9 mouse cellular contexts compared by ENCODE assay signal in the genomic region with DNA sequence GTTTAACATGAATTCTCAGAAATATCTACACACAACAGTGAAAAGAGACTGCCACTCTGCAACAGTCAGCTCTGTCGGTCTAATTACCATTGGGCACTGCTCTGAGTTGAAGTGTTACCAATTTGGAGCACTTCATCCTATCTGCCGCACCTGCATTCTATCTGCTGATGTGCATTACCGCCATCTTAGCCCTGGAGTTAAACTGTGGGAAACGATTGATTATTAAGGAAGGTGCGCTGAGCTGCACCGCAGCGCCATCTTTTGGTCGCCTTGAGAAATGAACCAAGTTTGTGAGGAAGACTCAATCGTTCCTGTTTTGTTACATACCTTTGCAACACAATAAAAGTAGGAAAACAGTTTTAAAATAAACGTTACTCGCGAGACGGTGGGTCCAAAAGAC.
DNase-seq lines count a peak whose midpoint lies in the region; ATAC-seq and TF ChIP-seq lines count a peak whose summit lies in the region.
"Had no signal": no experiment of that assay in that cellular context is flagged by ENCODE, and none has a peak within 500 bp of the region (broad histone marks: within the 10 kb centered on the region; RNA-seq: fewer than 3 reads in every experiment).

No protein-coding gene starts in this region.

- H3K4me1 ChIP-seq in heart, adult 2 months (ENCODE audit: control insufficient read depth, insufficient read depth, low read length) = no peaks in the 10 kb centered on the region
- H3K4me1 ChIP-seq in MEL (ENCODE audit: control insufficient read depth in 1 of 2, insufficient read depth in 2 of 2, low read length in 2 of 2) = no peaks in the 10 kb centered on the region
- H3K4me1 ChIP-seq in embryonic facial prominence, embryonic 10.5 days = no peaks in the 10 kb centered on the region
- H3K4me1 ChIP-seq in hindbrain, embryonic 15.5 days (replicated peaks) = no peaks in the 10 kb centered on the region
- H3K4me1 ChIP-seq in liver, postnatal 0 days (ENCODE audit: insufficient read depth) = no peaks in the 10 kb centered on the region
- H3K4me1 ChIP-seq in small intestine, adult 2 months (ENCODE audit: control insufficient read depth, insufficient read depth, insufficient read length, low read length) = no peaks in the 10 kb centered on the region
- H3K4me1 ChIP-seq: limb, embryonic 13.5 days had no signal

- H3K79me2 ChIP-seq in heart, adult 2 months (replicated peaks; ENCODE audit: control insufficient read depth, insufficient read depth, low read length) = no peaks in the 10 kb centered on the region
- H3K79me2 ChIP-seq in MEL (ENCODE audit: control insufficient read depth, insufficient read depth, low read length, poor library complexity) = no peaks in the 10 kb centered on the region

- H3K4me2 ChIP-seq in hindbrain, embryonic 15.5 days = 0 out of 2 replicates have a peak overlapping the region, but pooled peaks have one; percentile 36
- H3K4me2 ChIP-seq in liver, postnatal 0 days (ENCODE audit: low read depth, low read length) = no peak overlapping the region
- H3K4me2 ChIP-seq: limb, embryonic 13.5 days had no signal

- TF ChIP-seq EP300 in heart, adult 2 months (IDR thresholded peaks at IDR 0.05; ENCODE audit: insufficient read depth, low read depth, low read length) = no peak
- TF ChIP-seq EP300 in MEL (IDR thresholded peaks at IDR 0.05; ENCODE audit: low read depth in 1 of 2, low read length in 2 of 2) = no peak
- TF ChIP-seq EP300 in liver, postnatal 0 days (IDR thresholded peaks at IDR 0.05; ENCODE audit: low read depth) = no peak

- TF ChIP-seq RAD21 in MEL (IDR thresholded peaks at IDR 0.05; ENCODE audit: low read depth, low read length) = peak; percentile 49

- no peak overlapping the region for H3K27ac ChIP-seq in heart, adult 2 months
- H3K27ac ChIP-seq in MEL (ENCODE audit: control insufficient read depth, low read depth, low read length) = no peak overlapping the region
- H3K27ac ChIP-seq in embryonic facial prominence, embryonic 10.5 days (replicated peaks) = no peak overlapping the region
- no peak overlapping the region for H3K27ac ChIP-seq in hindbrain, embryonic 15.5 days (replicated peaks)
- no peak overlapping the region for H3K27ac ChIP-seq in liver, postnatal 0 days (ENCODE audit: low read depth)
- H3K27ac ChIP-seq in small intestine, adult 2 months (ENCODE audit: insufficient read depth, low read depth, low read length) = no peak overlapping the region
- H3K27ac ChIP-seq: limb, embryonic 13.5 days had no signal

- TF ChIP-seq POLR2A in heart, adult 2 months (IDR thresholded peaks at IDR 0.05; ENCODE audit: insufficient read depth, low read depth, low read length) = no peak
- no peak for TF ChIP-seq POLR2A in MEL (IDR thresholded peaks at IDR 0.05; ENCODE audit: control insufficient read depth in 1 of 2, insufficient read depth in 1 of 2, low read depth in 1 of 2, low read length in 2 of 2, poor library complexity in 1 of 2)
- no peak for TF ChIP-seq POLR2A in small intestine, adult 2 months (IDR thresholded peaks at IDR 0.05; ENCODE audit: low read depth, low read length)

- WGBS in heart, adult 2 months = 5% methylated on average over 13 of the region's 13 CpGs
- WGBS in embryonic facial prominence, embryonic 10.5 days = 5% methylated on average over 13 of the region's 13 CpGs
- 5% methylated on average over 13 of the region's 13 CpGs for WGBS in hindbrain, embryonic 15.5 days
- 6% methylated on average over 13 of the region's 13 CpGs for WGBS in liver, postnatal 0 days (ENCODE audit: insufficient replicate concordance)
- WGBS in small intestine, adult 2 months = 8% methylated on average over 13 of the region's 13 CpGs

- peak; percentile 58 for TF ChIP-seq CTCF in heart, adult 2 months (IDR thresholded peaks at IDR 0.05)
- TF ChIP-seq CTCF in MEL (IDR thresholded peaks at IDR 0.05 in 2 of 3, conservative IDR thresholded peaks at IDR 0.05 in 1 of 3; ENCODE audit: control insufficient read depth in 1 of 3, insufficient read depth in 1 of 3, low read depth in 2 of 3, low read length in 3 of 3, poor library complexity in 1 of 3, severe bottlenecking in 1 of 3) = peak; percentile 25 to 67 (median 47); a peak in 5 of 6 replicates
- TF ChIP-seq CTCF in liver, postnatal 0 days (IDR thresholded peaks at IDR 0.05; ENCODE audit: low read depth) = peak; percentile 48
- peak; percentile 55; the same call in 1 of the 2 replicates for TF ChIP-seq CTCF in small intestine, adult 2 months (IDR thresholded peaks at IDR 0.05; ENCODE audit: extremely low read depth, insufficient read length, insufficient replicate concordance, low read depth, low read length)

- H3K9ac ChIP-seq in heart, adult 2 months (ENCODE audit: low read depth, low read length) = no peak overlapping the region
- H3K9ac ChIP-seq in MEL (ENCODE audit: control insufficient read depth, low read depth, low read length, poor library complexity, severe bottlenecking) = no peak overlapping the region
- no peak overlapping the region for H3K9ac ChIP-seq in hindbrain, embryonic 15.5 days
- no peak overlapping the region for H3K9ac ChIP-seq in liver, postnatal 0 days (replicated peaks)
- H3K9ac ChIP-seq: limb, embryonic 13.5 days had no signal

- H3K36me3 ChIP-seq in heart, adult 2 months (ENCODE audit: control insufficient read depth, insufficient read depth, low read length) = no peaks in the 10 kb centered on the region
- H3K36me3 ChIP-seq in MEL (ENCODE audit: control insufficient read depth in 1 of 2, insufficient read depth in 2 of 2, low read length in 2 of 2) = no peaks in the 10 kb centered on the region
- no peaks in the 10 kb centered on the region for H3K36me3 ChIP-seq in embryonic facial prominence, embryonic 10.5 days (replicated peaks)
- H3K36me3 ChIP-seq in hindbrain, embryonic 15.5 days = no peaks in the 10 kb centered on the region
- no peaks in the 10 kb centered on the region for H3K36me3 ChIP-seq in liver, postnatal 0 days (replicated peaks; ENCODE audit: insufficient read depth, low read length)
- H3K36me3 ChIP-seq in small intestine, adult 2 months (ENCODE audit: control insufficient read depth, insufficient read depth, low read length) = no peaks in the 10 kb centered on the region
- H3K36me3 ChIP-seq: limb, embryonic 13.5 days had no signal

- H3K9me3 ChIP-seq in MEL (replicated peaks; ENCODE audit: insufficient read depth, low read length) = no peaks in the 10 kb centered on the region
- H3K9me3 ChIP-seq in embryonic facial prominence, embryonic 10.5 days = no peaks in the 10 kb centered on the region
- H3K9me3 ChIP-seq in hindbrain, embryonic 15.5 days = no peaks in the 10 kb centered on the region
- no peaks in the 10 kb centered on the region for H3K9me3 ChIP-seq in liver, postnatal 0 days (ENCODE audit: low read length)
- H3K9me3 ChIP-seq: limb, embryonic 13.5 days had no signal

- no peak for DNase-seq in heart, adult 2 months
- DNase-seq in heart, adult 9 months (ENCODE audit: low spot score in 2 of 2) = no peak
- DNase-seq in MEL (ENCODE audit: low read depth, low spot score) = peak; percentile 38
- peak; percentile 73 for DNase-seq in embryonic facial prominence, embryonic 10.5 days (ENCODE audit: low spot score)
- peak; percentile 30 for DNase-seq in liver, postnatal 0 days
- DNase-seq in gastrocnemius, adult 8-10 months (ENCODE audit: low spot score in 2 of 2) = no peak

- no peaks in the 10 kb centered on the region for H3K27me3 ChIP-seq in heart, adult 2 months (ENCODE audit: control insufficient read depth, insufficient read depth, low read length)
- H3K27me3 ChIP-seq in MEL (ENCODE audit: control insufficient read depth in 1 of 2, insufficient read depth in 2 of 2, low read length in 2 of 2) = no peaks in the 10 kb centered on the region
- H3K27me3 ChIP-seq in embryonic facial prominence, embryonic 10.5 days (replicated peaks; ENCODE audit: low read depth, poor library complexity, severe bottlenecking) = no peaks in the 10 kb centered on the region
- no peaks in the 10 kb centered on the region for H3K27me3 ChIP-seq in hindbrain, embryonic 15.5 days
- H3K27me3 ChIP-seq in liver, postnatal 0 days (ENCODE audit: insufficient read depth, low read length) = no peaks in the 10 kb centered on the region
- no peaks in the 10 kb centered on the region for H3K27me3 ChIP-seq in small intestine, adult 2 months (ENCODE audit: control insufficient read depth, insufficient read depth, low read length)
- H3K27me3 ChIP-seq: limb, embryonic 13.5 days had no signal

- peak; percentile 61; the same call in 1 of the 2 replicates for ATAC-seq in hindbrain, embryonic 15.5 days (ENCODE audit: low FRiP score, low read depth)
- no peak for ATAC-seq in liver, postnatal 0 days

- intact Hi-C loops in heart, adult 2 months (cut with DNase I) = no loop called here

- H3K4me3 ChIP-seq in heart, adult 2 months = no peak overlapping the region
- no peak overlapping the region for H3K4me3 ChIP-seq in MEL (ENCODE audit: control insufficient read depth in 1 of 2, insufficient read depth in 1 of 2, low read depth in 2 of 2, low read length in 2 of 2)
- no peak overlapping the region for H3K4me3 ChIP-seq in embryonic facial prominence, embryonic 10.5 days
- no peak overlapping the region for H3K4me3 ChIP-seq in hindbrain, embryonic 15.5 days
- no peak overlapping the region for H3K4me3 ChIP-seq in liver, postnatal 0 days (ENCODE audit: low read depth, low read length)
- no peak overlapping the region for H3K4me3 ChIP-seq in small intestine, adult 2 months (ENCODE audit: low read depth, low read length)
- H3K4me3 ChIP-seq: limb, embryonic 13.5 days had no signal

TF ChIP-seq in MEL, 35 proteins besides CTCF, POLR2A, EP300 and RAD21:
- TF ChIP-seq USF1 (IDR thresholded peaks at IDR 0.05; ENCODE audit: low read depth, low read length) (no peak), MYC (IDR thresholded peaks at IDR 0.05; ENCODE audit: low read depth, low read length) (no peak), ZC3H11A (IDR thresholded peaks at IDR 0.05; ENCODE audit: low read depth, low read length) (no peak), CHD1 (IDR thresholded peaks at IDR 0.05; ENCODE audit: low read depth, low read length) (no peak), SMC3 (IDR thresholded peaks at IDR 0.05; ENCODE audit: low read depth, low read length) (peak; percentile 20; the same call in 1 of the 2 replicates)
TF ChIP-seq in MEL: peak in this region for 1.

Comparison
In these comparisons a context has a peak if more than half of its experiments do, and no peak if none do; other contexts are left out.
1. DNase-seq: peak in MEL (single experiment), embryonic facial prominence, embryonic 10.5 days (single experiment) and liver, postnatal 0 days (single experiment); none in heart, adult 2 months (0 of 2), heart, adult 9 months (0 of 2) and gastrocnemius, adult 8-10 months (0 of 2).
2. Peak in every context shown above with its lines, with median percentiles within 50 percentile points of each other: CTCF ChIP-seq.